Mouse (Mus musculus): ENCODE data around the gene Cdh4. TPM values are rescaled to one million over a fixed set of nuclear protein-coding genes. Genes with fewer than 3 reads are reported as not detected.

Cdh4 gene
- polyA plus RNA-seq, 1 experiment from 2014 or later: 43.0 TPM

- H3K9ac ChIP-seq (ENCODE audit: low read depth, low read length): no peak overlapping the region
- WGBS: 55% methylated on average over 9 of the region's 9 CpGs
- no peaks in the 10 kb centered on the region for H3K27me3 ChIP-seq (replicated peaks; ENCODE audit: control insufficient read depth, insufficient read depth, low read length)
Observed at GRCm38 (mm10) chr2:179834892-179835291, 392.7 kb downstream of the Cdh4 start.

GRCm38 (mm10) chr2:179835570-179835969 is 393.3 kb downstream of the Cdh4 start:
- Histone ChIP-seq H3K4me1 (ENCODE audit: control insufficient read depth, insufficient read depth, low read depth, low read length) (peaks cover 3% of the 10 kb centered on the region), H3K9me3 (ENCODE audit: control insufficient read depth, low read length) (no peaks in the 10 kb centered on the region)
- 45% methylated on average over 7 of the region's 7 CpGs for WGBS

More at GRCm38 (mm10) chr2:179834892-179835291, 392.7 kb downstream of the Cdh4 start:
- no peak overlapping the region for H3K4me3 ChIP-seq (ENCODE audit: low read length)
- H3K27ac ChIP-seq (ENCODE audit: low read depth, low read length): no peak overlapping the region
- H3K4me2 ChIP-seq (ENCODE audit: low read length): no peak overlapping the region
- H3K36me3 ChIP-seq (ENCODE audit: control insufficient read depth, insufficient read depth, low read length): no peaks in the 10 kb centered on the region
- no peaks in the 10 kb centered on the region for H3K9me3 ChIP-seq (ENCODE audit: control insufficient read depth, low read length)
- ATAC-seq: no peak
- H3K4me1 ChIP-seq (ENCODE audit: control insufficient read depth, insufficient read depth, low read depth, low read length): peaks cover 3% of the 10 kb centered on the region

GRCm38 (mm10) chr2:179837186-179837585 is 395.0 kb downstream of the Cdh4 start:
- Histone ChIP-seq H3K4me1 (ENCODE audit: control insufficient read depth, insufficient read depth, low read depth, low read length) (peaks cover 3% of the 10 kb centered on the region), H3K27me3 (replicated peaks; ENCODE audit: control insufficient read depth, insufficient read depth, low read length) (no peaks in the 10 kb centered on the region), H3K9ac (ENCODE audit: low read depth, low read length) (no peak overlapping the region), H3K36me3 (ENCODE audit: control insufficient read depth, insufficient read depth, low read length) (no peaks in the 10 kb centered on the region), H3K9me3 (ENCODE audit: control insufficient read depth, low read length) (no peaks in the 10 kb centered on the region), H3K4me2 (ENCODE audit: low read length) (no peak overlapping the region), H3K4me3 (ENCODE audit: low read length) (no peak overlapping the region), H3K27ac (ENCODE audit: low read depth, low read length) (no peak overlapping the region)
- peak; percentile 29; the same call in 1 of the 2 replicates for ATAC-seq
- 53% methylated on average over 10 of the region's 10 CpGs for WGBS

More at GRCm38 (mm10) chr2:179835570-179835969, 393.3 kb downstream of the Cdh4 start:
- no peak overlapping the region for H3K27ac ChIP-seq (ENCODE audit: low read depth, low read length)
- H3K36me3 ChIP-seq (ENCODE audit: control insufficient read depth, insufficient read depth, low read length): no peaks in the 10 kb centered on the region
- no peak overlapping the region for H3K9ac ChIP-seq (ENCODE audit: low read depth, low read length)
- no peak overlapping the region for H3K4me3 ChIP-seq (ENCODE audit: low read length)
- no peak for ATAC-seq
- H3K4me2 ChIP-seq (ENCODE audit: low read length): no peak overlapping the region
- no peaks in the 10 kb centered on the region for H3K27me3 ChIP-seq (replicated peaks; ENCODE audit: control insufficient read depth, insufficient read depth, low read length)

- peaks cover 11% of the 10 kb centered on the region for H3K4me1 ChIP-seq (ENCODE audit: control insufficient read depth, insufficient read depth, low read depth, low read length)
- no peaks in the 10 kb centered on the region for H3K9me3 ChIP-seq (ENCODE audit: control insufficient read depth, low read length)
- H3K4me2 ChIP-seq (ENCODE audit: low read length): no peak overlapping the region
- H3K27ac ChIP-seq (ENCODE audit: low read depth, low read length): no peak overlapping the region
- ATAC-seq: no peak
- H3K9ac ChIP-seq (ENCODE audit: low read depth, low read length): no peak overlapping the region
- WGBS: 71% methylated on average over 7 of the region's 7 CpGs
- H3K27me3 ChIP-seq (replicated peaks; ENCODE audit: control insufficient read depth, insufficient read depth, low read length): no peaks in the 10 kb centered on the region
- no peak overlapping the region for H3K4me3 ChIP-seq (ENCODE audit: low read length)
- H3K36me3 ChIP-seq (ENCODE audit: control insufficient read depth, insufficient read depth, low read length): no peaks in the 10 kb centered on the region
Observed at GRCm38 (mm10) chr2:179838036-179838435, 395.8 kb downstream of the Cdh4 start.

- Histone ChIP-seq H3K27me3 (replicated peaks; ENCODE audit: control insufficient read depth, insufficient read depth, low read length) (no peaks in the 10 kb centered on the region), H3K27ac (ENCODE audit: low read depth, low read length) (peak overlapping the region; percentile 18; the same call in 1 of the 2 replicates), H3K9ac (ENCODE audit: low read depth, low read length) (no peak overlapping the region), H3K4me1 (ENCODE audit: control insufficient read depth, insufficient read depth, low read depth, low read length) (peaks cover 17% of the 10 kb centered on the region), H3K36me3 (ENCODE audit: control insufficient read depth, insufficient read depth, low read length) (no peaks in the 10 kb centered on the region), H3K9me3 (ENCODE audit: control insufficient read depth, low read length) (no peaks in the 10 kb centered on the region), H3K4me3 (ENCODE audit: low read length) (no peak overlapping the region), H3K4me2 (ENCODE audit: low read length) (no peak overlapping the region)
- ATAC-seq: peak; percentile 78
- WGBS: 59% methylated on average over 12 of the region's 12 CpGs
Observed at GRCm38 (mm10) chr2:179842610-179843389, 400.6 kb downstream of the Cdh4 start.

GRCm38 (mm10) chr2:179849732-179850131 is 407.5 kb downstream of the Cdh4 start:
- Histone ChIP-seq H3K27ac (ENCODE audit: low read depth, low read length) (peak overlapping the region; percentile 40), H3K4me2 (ENCODE audit: low read length) (no peak overlapping the region), H3K4me3 (ENCODE audit: low read length) (no peak overlapping the region), H3K4me1 (ENCODE audit: control insufficient read depth, insufficient read depth, low read depth, low read length) (peaks cover 39% of the 10 kb centered on the region), H3K27me3 (replicated peaks; ENCODE audit: control insufficient read depth, insufficient read depth, low read length) (no peaks in the 10 kb centered on the region), H3K9ac (ENCODE audit: low read depth, low read length) (no peak overlapping the region; the same call in 1 of the 2 replicates), H3K36me3 (ENCODE audit: control insufficient read depth, insufficient read depth, low read length) (no peaks in the 10 kb centered on the region), H3K9me3 (ENCODE audit: control insufficient read depth, low read length) (no peaks in the 10 kb centered on the region)
- ATAC-seq: no peak
- WGBS: 16% methylated on average over 9 of the region's 9 CpGs

GRCm38 (mm10) chr2:179852169-179852568 is 409.9 kb downstream of the Cdh4 start:
- no peaks in the 10 kb centered on the region for H3K9me3 ChIP-seq (ENCODE audit: control insufficient read depth, low read length)
- no peak overlapping the region for H3K4me3 ChIP-seq (ENCODE audit: low read length)
- H3K9ac ChIP-seq (ENCODE audit: low read depth, low read length): no peak overlapping the region
- WGBS: 78% methylated on average over 10 of the region's 10 CpGs
- ATAC-seq: no peak
- no peak overlapping the region for H3K4me2 ChIP-seq (ENCODE audit: low read length)
- peaks cover 44% of the 10 kb centered on the region for H3K4me1 ChIP-seq (ENCODE audit: control insufficient read depth, insufficient read depth, low read depth, low read length)
- no peaks in the 10 kb centered on the region for H3K36me3 ChIP-seq (ENCODE audit: control insufficient read depth, insufficient read depth, low read length)
- no peaks in the 10 kb centered on the region for H3K27me3 ChIP-seq (replicated peaks; ENCODE audit: control insufficient read depth, insufficient read depth, low read length)
- no peak overlapping the region; the same call in 1 of the 2 replicates for H3K27ac ChIP-seq (ENCODE audit: low read depth, low read length)

GRCm38 (mm10) chr2:179852862-179853261 is 410.6 kb downstream of the Cdh4 start:
- peak; percentile 43 for ATAC-seq
- H3K36me3 ChIP-seq (ENCODE audit: control insufficient read depth, insufficient read depth, low read length): no peaks in the 10 kb centered on the region
- H3K4me1 ChIP-seq (ENCODE audit: control insufficient read depth, insufficient read depth, low read depth, low read length): peaks cover 49% of the 10 kb centered on the region
- no peak overlapping the region for H3K4me3 ChIP-seq (ENCODE audit: low read length)
- H3K27me3 ChIP-seq (replicated peaks; ENCODE audit: control insufficient read depth, insufficient read depth, low read length): no peaks in the 10 kb centered on the region
- peak overlapping the region; percentile 59 for H3K27ac ChIP-seq (ENCODE audit: low read depth, low read length)
- H3K4me2 ChIP-seq (ENCODE audit: low read length): no peak overlapping the region
- WGBS: 32% methylated on average over 11 of the region's 11 CpGs
- H3K9ac ChIP-seq (ENCODE audit: low read depth, low read length): peak overlapping the region; percentile 32; the same call in 1 of the 2 replicates
- H3K9me3 ChIP-seq (ENCODE audit: control insufficient read depth, low read length): no peaks in the 10 kb centered on the region

- Histone ChIP-seq H3K27ac (ENCODE audit: low read depth, low read length) (peak overlapping the region; percentile 54; the same call in 1 of the 2 replicates), H3K9me3 (ENCODE audit: control insufficient read depth, low read length) (no peaks in the 10 kb centered on the region), H3K27me3 (replicated peaks; ENCODE audit: control insufficient read depth, insufficient read depth, low read length) (no peaks in the 10 kb centered on the region), H3K4me2 (ENCODE audit: low read length) (no peak overlapping the region), H3K4me3 (ENCODE audit: low read length) (no peak overlapping the region), H3K4me1 (ENCODE audit: control insufficient read depth, insufficient read depth, low read depth, low read length) (peaks cover 49% of the 10 kb centered on the region), H3K36me3 (ENCODE audit: control insufficient read depth, insufficient read depth, low read length) (no peaks in the 10 kb centered on the region), H3K9ac (ENCODE audit: low read depth, low read length) (no peak overlapping the region)
- 35% methylated on average over 10 of the region's 10 CpGs for WGBS
- ATAC-seq: peak; percentile 19; the same call in 1 of the 2 replicates
Observed at GRCm38 (mm10) chr2:179853892-179854291, 411.7 kb downstream of the Cdh4 start.
